Mouse (Mus musculus): Measurements from ENCODE around the gene Bsdc1. TPM values are rescaled to one million over a fixed set of nuclear protein-coding genes. Genes with fewer than 3 reads are reported as not detected.
"Not testable (repeated sequence)": the region's sequence is repeated elsewhere in the genome, so short reads cannot be mapped to it uniquely, and the experiment has no call there.

Bsdc1 gene
- 10 to 100 TPM; 37.3 to 42.5 (median 41.0) TPM for total RNA-seq (2022)

DNA sequence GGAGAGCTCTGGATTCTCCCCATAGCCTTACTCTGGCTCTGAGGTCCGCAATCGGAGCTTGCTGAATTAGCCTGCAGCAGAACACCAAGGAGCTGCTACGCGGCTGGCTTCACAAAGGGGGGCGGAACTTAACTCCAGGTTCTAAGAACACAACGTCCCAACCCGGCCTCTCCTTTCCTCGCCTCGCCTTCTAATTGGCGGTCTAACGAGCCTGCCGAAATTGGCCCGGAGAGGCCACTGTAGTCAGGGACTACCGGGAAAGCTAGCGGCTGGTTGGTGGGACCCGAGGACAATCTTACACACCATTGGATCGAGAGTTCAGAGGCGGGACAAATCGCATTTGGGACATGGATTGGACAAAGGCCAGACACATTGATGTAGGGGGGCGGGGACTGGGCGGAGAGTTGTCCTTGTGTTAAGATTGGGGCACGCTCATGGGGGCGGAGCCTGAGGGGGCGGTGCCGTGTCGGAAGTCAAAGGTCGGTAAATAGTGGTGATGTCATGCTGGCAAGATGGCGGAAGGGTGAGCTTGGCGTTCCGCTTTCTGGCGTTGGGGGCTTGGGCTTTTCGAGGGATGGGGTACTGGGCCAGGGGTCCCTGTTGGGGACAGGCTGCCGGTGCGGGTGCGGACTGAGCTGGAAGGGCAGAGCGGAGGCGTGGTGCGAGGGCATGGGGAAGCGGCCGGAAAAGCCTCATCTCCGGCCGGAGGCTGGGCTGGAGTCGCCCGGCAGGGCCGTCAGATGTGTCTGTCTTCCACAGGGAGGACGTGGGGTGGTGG, at the start of gene Bsdc1:
TSS of gene Bsdc1 (plus strand) at position 399 of the 778 bp plus-strand sequence.
- peak; percentile 100 for DNase-seq (ENCODE audit: low spot score in 2 of 2)

DNA sequence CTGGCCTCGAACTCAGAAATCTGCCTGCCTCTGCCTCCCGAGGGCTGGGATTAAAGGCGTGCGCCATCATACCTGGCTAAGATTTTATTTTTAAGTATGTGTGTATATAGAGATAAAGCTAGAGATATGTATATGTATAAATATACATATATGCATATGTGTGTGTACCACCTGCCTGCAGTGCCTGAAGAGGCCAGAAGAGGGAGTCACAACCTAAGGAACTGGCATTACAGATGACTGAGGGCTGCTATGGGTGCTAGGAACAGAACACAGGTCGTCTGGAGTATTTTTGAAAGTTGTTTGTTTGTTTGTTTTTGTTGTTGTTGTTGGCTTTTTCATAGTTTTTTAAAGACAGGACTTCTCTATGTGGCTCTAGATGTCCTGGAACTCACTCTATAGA, 45.5 kb upstream of the Bsdc1 start:
- no peak for DNase-seq (ENCODE audit: low spot score in 2 of 2)

DNA sequence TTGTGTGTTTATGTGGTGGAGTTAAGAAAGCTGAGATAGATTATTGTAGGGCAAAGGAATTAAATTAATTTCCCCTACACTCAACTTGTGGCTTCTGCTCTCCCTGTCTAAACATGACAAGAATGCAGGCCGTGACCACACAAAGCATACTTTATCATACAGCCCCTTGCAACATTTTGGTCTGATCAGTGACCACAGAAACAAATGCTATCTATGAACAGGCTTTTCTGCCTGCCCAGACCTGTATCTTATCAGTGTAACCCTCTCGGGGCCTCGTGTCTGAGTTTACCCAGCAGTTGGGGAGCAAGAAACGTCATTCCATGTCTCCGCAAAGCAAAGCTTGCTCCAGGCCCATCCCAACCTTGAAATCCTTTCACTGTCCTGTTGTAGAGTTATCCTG, 44.9 kb upstream of the Bsdc1 start:
- DNase-seq (ENCODE audit: low spot score in 2 of 2), result no peak

DNA sequence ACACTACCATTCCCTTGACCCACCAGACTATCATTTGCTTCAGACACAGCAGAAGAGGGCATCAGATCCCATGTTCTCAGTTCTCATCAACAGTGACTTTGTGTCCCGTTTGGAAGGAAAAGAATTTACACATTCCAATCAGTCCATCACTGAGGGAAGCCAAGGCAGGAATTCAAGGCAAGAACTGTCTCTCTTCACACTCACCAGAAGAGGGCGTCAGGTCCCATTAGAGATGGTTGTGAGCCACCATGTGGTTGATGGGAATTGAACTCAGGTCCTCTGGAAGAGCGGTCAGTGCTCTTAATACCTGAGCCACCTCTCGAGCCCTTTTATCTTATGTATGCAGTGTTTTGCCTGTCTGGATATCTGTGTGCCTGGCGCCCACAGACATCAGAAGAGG, 43.1 kb upstream of the Bsdc1 start:
- no peak for DNase-seq (ENCODE audit: low spot score in 2 of 2)

DNA sequence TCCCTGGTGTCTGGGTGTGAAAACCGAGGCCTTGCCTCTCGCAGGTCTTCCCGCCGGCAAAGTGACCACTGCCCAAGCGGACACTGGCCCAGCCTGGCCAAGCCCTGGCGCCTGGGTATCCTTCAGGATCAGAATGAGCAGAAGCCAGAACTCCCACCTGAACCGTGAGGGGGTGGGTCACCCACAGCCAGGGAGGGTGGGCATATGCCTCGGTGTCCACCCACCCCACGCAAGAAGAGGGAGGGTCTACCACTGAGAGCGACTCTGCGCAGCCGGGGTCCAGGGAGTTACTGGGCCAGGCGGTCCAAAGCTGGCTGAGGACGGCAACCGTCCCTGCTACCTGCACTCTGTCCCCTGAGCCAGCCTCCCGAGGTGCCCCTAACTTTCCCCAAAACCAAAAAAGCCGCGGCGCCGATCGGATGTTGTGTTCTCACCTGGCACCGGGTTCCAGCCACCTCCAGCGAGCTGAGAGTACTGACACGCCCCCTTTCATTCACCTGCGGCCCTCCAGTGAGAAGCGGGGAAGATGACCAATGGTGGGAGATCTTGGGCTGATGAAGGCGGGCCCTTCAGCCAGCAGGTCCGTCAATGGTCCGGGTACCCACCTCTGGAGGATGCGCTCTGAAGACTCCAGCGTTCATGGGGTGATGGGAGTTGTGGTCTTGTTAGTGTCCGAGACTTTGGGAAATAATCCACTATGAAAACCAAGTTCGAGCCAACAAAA, 20.9 kb upstream of the Bsdc1 start, which contains the start of gene Zbtb8b:
TSS of gene Zbtb8b (minus strand) at position 514 of the 724 bp plus-strand sequence.
- DNase-seq (ENCODE audit: low spot score in 2 of 2), result no peak

DNA sequence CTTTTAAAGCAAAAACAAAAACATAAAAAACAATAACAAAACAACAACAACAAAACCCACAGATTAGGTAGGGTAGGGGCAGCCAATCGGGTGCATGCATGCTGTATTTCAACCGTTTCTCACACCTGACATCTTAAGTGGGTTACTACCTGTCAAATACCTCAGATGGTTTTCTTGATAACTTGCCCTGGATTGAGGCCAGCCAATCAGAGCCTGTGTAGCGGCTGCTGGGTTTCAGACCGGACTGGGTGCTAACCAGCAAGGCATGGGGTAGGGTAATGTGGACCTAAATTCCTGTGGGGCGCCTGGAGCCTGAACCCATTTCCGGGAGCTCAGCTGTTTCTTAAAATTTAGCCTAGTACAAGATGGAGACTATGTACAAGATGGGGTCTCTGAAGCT, 20.2 kb upstream of the Bsdc1 start:
- no peak for DNase-seq (ENCODE audit: low spot score in 2 of 2)

GRCm38 (mm10) chr4:129447360-129447759, 14.0 kb upstream of the Bsdc1 start:
- no peak for DNase-seq (ENCODE audit: low spot score in 2 of 2)

GRCm38 (mm10) chr4:129447778-129448563, 13.4 kb upstream of the Bsdc1 start:
- DNase-seq (ENCODE audit: low spot score in 2 of 2), result no peak

GRCm38 (mm10) chr4:129448713-129449112, 12.7 kb upstream of the Bsdc1 start:
- DNase-seq (ENCODE audit: low spot score in 2 of 2), result no peak

- no peak for DNase-seq (ENCODE audit: low spot score in 2 of 2)
These were observed 10.5 kb upstream of the Bsdc1 start for GRCm38 (mm10) chr4:129450851-129451250.

DNA sequence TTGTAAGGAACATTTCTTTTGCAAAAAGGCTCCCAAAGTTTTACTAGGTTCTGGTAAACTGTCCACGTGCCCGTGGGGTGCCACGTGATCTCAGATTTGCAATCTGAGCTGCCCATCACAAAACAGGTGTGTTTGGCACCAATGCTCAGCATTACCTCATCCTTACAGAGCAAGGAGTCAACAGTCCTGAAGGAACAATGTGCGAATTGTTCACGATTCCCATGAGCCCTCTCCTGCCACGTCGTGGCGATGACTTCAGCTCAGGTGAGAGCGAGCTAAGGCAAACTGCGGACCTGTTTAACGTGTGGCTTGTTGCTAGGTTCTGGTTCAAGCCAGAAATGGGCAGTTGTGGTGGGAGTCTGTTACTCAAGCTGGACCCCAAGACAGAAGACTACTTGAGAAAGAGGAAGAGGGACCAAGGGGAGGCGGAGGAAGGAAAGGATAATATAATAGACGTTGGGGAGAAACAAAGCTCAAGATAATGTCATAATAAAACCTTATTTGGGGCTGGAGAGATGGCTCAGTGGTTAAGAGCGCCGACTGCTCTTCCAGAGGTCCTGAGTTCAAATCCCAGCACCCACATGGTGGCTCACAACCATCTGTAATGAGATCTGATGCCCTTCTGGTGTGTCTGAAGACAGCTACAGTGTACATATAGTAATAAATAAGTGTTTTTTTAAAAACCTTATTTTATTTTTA, 9.8 kb upstream of the Bsdc1 start:
- no peak for DNase-seq (ENCODE audit: low spot score in 2 of 2)

DNA sequence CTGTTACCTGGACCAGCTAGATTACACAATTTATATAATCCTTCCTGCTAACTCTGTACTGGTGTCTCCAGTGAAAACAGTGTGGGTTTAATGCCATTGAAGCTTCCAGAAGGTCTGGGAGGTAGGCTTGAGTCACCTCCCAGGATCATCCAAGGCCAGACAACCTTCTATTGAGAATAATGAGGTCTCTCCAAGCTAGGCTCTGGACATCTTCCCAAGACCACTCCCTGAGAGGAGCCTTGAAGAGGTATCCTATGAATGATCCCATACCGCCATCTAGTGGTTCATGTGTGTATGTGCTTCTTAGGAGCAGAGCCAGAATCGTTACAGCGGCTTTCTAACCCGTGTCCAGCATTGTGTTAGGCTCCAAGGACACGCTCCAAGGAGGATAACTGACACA, 6.1 kb upstream of the Bsdc1 start:
- DNase-seq (ENCODE audit: low spot score in 2 of 2), result peak; percentile 35 to 45

DNA sequence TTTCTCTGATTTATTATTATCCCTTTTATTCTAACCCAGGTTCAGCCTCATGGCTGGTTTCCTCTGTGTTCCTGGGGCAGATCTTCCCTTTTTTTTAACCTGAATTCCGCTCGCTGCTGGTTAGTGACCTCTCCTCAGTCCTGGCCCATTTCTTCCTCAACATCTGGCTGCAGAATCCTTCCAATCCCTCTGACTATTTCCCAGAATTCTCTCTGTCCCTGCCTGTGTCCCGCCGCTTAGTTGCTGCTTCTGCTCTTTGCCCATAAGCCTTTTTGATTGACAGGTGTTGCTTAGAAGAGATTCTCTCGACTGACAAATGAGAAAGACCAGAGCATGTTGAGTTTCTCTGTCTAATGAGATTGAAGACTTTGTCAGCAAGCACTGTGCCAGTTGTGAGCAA, 5.3 kb upstream of the Bsdc1 start:
- DNase-seq (ENCODE audit: low spot score in 2 of 2), result no peak

DNA sequence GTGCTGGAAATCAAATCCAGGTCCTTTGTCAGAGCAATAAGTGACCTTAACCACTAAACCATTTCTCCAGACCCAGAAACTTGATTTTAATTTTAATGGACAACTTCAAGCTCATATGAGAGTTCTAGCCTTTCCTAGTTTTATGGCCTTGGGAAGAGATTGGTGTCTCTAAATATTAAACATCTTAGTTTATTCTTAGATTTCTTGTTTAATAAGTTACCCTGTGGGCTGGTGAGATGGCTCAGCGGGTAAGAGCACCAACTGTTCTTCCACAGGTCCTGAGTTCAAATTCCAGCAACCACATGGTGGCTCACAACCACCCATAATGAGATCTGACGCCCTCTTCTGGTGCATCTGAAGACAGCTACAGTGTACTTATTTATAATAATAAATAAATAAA, 4.1 kb upstream of the Bsdc1 start:
- not testable (repeated sequence) for DNase-seq (ENCODE audit: low spot score in 2 of 2)

DNA sequence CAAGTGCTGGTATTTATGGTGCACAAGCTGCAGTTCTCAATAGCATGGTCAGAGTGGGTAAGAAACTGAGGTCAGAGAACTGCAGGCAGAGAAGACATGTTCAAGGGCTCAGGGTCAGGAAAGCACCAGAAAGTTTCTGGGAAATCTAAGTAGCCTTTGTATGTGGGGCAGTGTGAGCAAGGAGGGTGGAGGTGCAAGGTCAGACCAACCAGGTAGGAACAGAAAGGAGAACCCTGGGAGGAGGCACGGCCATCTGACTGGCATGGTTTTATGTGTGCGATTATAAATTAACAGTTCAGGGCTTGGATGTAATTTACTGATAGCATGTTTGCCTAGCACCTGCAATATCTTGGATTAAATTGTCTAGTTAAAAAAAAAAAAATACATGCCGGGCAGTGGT, 1.7 kb upstream of the Bsdc1 start:
- DNase-seq (ENCODE audit: low spot score in 2 of 2), result no peak

- DNase-seq (ENCODE audit: low spot score in 2 of 2), result no peak
These were observed 576 bp upstream of the Bsdc1 start for GRCm38 (mm10) chr4:129460827-129461182.

- no peak for DNase-seq (ENCODE audit: low spot score in 2 of 2)
These were observed 737 bp downstream of the Bsdc1 start for GRCm38 (mm10) chr4:129462118-129462517.

DNA sequence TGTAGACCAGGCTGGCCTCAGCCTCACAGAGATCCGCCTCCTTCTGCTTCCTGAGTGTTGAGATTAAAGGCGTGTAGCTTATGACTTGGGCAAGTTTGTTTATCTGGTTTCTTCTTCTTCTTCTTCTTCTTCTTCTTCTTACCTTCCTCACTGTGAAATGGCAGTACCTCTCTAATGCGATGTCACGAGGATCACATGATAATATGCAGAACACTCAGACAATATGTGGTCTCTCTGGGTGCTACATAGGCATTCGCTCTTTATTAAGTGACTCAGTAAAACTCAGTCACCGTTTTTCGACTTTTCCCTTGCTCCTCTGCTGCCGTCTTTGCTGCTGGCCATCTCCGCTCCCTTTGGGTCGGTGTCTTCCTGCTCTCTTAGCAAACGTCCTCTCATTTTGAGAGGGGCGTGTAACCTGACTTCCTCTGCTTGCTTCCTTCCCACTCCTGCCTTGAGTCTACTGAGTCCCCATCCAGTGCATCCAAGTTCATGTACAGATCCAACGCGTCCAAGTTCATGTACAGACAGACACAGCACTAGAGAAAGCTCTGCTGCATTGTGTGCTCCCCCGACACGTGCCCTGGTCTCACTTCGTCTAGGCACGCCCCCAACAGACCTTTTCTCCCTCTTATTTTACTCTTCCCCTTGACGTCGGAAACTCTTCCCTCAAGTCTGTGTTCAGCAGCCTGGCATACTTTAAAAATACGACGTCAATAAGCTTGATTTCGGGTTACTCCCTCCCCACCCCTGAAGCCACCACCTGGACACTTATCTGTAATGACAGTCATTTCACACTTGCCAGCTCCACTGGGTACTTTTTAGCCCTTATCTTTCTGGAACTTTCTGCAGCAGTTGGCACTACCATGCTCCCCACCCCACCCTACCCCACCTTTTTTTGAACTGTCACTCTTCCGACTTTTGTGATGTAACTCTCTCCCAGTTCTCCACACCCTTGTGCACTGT, 2.0 kb downstream of the Bsdc1 start:
- DNase-seq (ENCODE audit: low spot score in 2 of 2), result no peak

GRCm38 (mm10) chr4:129464286-129464815, 3.0 kb downstream of the Bsdc1 start:
- DNase-seq (ENCODE audit: low spot score in 2 of 2), result no peak

DNA sequence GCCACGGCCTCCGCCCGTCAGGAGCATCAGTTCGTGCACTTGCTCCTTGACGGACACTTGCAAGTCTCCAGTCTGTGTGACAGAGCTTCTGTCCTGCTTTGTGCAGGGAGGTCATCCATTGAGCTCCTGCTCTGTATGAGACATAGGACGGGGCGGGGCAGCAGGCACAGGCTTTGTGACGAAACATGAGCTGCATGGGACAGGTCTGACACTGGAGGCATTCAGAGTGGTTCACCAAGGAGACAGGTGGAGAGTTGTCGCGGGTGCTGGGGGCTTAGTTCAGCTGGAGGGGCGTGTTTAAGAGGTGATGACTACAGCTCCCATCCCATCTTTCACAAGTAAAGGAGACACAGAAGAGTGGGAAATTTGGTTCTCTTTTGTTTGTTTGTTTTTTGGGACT, 14.7 kb downstream of the Bsdc1 start:
- no peak for DNase-seq (ENCODE audit: low spot score in 2 of 2)

Data from gastrocnemius, adult 8-10 months (tissue).